Mouse (Mus musculus): ENCODE results near the gene 4930568D16Rik.

4930568D16Rik gene

DNA sequence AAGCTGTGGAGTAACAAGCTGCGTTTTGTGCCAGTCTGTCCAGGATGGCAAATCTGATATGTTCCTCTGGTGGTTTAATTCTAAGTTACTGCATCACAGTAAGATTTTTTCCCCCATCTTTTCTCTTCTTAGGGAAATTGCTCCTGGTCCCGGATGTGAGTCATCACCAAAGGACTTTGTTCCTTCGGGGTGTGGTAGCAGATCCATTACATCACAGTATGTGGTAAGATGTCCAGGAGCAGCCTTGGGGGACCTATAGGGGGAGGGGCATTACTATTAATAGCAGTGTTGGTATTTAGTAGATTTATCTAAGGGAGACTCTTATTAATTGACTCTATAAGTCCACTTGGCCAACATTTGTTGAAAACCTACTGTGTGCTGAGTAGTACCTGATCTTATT lies 24.9 kb downstream of the 4930568D16Rik start:
- no peak for DNase-seq (ENCODE audit: low read depth, low spot score)

DNA sequence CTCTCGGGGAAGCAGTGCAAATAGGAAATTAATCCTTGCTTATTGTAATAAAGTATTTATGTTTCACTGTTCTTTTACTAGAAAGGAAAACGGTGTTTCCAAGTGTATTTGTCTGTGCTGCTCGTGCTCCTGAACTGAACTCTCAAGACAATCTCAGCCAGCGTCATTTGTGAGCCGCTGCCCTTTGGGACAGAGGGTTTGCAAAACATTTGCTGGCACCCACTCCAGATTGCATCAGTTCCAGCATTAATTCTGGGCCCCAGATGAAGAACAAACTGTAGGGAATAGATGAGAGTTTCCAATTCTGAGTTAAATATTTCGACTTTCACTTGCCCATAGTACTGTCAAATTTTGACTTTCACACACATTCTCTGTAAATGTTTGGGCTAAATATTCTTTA lies 28.8 kb downstream of the 4930568D16Rik start:
- no peak for DNase-seq (ENCODE audit: low read depth, low spot score)

DNA sequence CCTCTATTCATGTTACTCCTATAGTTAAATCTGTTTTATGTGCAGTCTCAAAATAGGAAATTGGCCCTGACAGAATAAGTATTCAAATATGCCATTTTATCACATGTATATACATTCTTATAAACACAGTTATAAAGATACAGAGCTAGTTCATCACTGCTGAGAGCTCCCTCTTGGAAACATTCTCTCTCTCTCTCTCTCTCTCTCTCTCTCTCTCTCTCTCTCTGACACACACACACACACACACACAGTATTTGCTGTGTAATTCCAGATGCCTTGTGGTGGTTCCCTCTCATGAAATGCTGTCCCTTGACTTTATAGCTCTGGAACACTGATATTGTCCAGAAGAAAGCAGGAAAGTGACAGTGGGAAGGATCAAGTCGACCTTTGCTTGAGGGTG lies 29.5 kb downstream of the 4930568D16Rik start:
- no peak for DNase-seq (ENCODE audit: low read depth, low spot score)

DNA sequence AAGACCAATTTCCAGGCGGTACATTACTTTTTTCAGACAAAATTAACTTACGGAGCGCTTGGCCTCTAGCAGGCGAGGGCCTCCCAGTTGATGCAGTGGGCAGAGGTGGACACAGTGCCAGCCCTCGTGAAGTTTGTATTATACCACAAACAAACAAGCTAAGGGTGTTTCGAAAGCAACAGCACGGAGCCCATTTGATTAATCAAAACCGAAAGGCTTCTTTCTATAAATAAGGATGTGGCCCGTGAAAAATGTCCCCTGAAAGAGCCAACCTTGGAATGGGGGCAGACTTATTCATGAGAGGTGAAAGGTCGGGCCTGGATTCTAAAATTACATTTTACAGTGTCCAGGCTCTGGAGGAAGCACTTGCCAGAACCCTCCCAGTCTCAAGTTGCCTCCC lies 30.1 kb downstream of the 4930568D16Rik start:
- no peak for DNase-seq (ENCODE audit: low read depth, low spot score)

DNA sequence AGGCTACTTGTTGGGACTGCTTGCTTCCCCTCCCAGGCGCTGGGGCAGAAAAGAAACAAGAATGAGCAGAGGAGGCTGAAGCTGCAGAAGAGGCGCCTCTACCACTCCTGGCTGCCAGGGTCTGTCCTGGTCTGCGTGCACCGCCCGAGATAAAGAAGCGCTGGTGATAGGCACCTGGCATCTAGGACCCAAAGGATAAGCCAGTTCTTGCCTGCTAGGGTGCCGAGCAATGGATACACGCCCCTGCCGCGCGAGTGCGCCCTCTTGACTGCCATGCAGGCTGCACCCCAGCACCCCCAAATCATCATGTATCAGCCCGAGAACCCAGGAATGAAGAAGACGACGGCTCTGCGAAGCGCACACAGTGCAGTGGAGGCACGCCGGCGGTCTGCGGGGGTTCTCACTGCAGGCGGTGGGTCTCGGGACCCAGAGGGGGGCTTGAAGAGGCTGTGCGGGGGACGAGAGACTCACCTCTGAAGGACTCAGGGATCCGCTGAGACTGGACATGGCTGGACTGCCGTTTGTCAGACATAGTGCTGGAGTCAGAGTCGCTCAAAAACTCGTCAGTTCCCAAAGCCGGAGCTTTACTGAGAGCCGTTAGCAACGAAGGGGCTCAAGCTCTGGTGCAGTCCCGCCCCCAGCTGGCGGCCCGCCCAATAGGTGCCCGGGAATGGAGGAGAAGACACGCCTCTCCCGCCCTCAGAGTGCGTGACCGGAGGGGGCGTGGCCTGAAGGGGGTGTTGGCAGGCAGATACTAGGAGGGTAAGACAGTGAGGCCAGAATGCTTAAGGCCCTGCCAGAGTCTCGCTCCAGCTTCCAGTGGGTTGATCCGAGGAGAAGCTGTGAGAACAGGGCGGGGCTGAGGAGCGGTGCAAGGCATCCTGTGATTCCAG lies 30.9 kb downstream of the 4930568D16Rik start, which contains the start of gene Stom:
Gene Stom, minus strand, starts transcription at position 589 of the 893 bp plus-strand sequence.
- DNase-seq (ENCODE audit: low read depth, low spot score) = peak; percentile 98

DNA sequence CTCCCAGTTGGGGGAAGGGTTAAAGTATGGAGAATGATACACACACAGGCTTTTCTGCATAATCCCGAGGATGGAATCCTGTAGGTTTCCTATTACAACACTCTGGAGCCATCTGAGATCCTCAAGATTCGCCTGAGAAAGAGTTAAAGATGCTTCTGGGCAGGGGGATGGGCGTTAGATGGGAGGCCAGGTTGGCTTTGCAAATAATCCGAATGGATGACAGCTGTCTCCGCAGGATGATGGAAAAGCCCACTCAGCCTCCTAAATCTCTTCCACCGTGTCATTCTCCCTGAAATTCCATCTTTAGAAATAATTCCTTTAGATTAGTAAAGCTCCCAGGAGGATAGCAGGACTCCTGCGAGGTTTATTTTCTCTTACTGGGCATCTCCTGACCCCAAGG lies 31.9 kb downstream of the 4930568D16Rik start:
- DNase-seq (ENCODE audit: low read depth, low spot score) = peak; percentile 26

DNA sequence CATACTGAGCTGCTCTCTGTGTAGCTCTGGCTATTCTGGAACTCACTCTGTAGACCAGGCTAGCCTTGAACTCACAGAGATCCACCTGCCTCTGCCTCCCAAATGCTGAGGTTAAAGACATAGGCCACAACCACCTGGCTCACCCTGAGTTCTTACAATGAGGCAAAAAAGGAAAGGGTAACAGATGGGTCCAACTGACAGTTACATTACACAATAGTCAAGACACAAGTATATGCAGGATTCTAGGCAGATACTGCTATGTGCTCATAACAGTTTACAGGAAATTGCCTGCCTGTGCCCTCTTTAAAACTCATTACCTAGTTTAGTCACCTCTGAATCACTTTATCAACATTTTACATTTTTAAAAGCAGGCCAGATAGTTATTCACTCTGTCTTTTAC lies 33.9 kb downstream of the 4930568D16Rik start:
- DNase-seq (ENCODE audit: low read depth, low spot score) = no peak

DNA sequence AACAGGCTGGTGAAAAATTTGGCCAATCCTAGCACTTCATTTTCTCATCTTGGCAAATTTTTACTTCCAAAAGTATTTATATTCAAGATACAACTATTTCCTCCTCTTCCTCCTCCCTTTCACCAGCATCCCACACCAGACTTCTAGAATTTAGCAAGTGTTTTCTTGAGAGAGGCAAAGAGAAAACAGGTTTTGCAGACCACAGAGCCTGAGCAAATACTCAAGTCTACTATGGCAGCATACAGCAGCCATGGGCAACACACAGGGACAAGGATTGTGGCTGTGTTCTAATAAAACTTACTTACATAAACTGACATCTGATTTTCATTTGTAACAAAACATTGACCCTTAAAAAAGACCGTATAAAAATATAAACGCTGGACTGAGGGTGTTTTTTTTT lies 36.3 kb downstream of the 4930568D16Rik start:
- no peak for DNase-seq (ENCODE audit: low read depth, low spot score)

DNA sequence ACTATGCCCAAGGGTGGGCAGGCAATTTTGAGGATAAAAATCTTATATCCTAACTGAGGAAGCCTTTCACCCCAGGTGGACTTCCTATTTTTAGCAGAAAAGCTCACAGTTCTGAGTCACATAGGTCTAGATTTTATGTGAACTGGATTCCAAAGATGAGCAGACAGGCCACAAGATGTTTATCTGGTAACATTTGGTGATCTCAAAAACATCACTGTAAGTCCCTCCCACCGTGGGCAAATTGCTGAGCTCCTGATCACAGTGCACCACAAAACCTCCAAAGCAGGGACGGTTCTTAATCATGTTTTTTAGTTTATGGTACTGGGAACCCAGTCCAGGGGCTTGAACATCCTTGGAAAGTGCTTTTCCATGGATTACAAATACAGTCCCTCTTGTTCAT lies 38.5 kb downstream of the 4930568D16Rik start:
- no peak for DNase-seq (ENCODE audit: low read depth, low spot score)

DNA sequence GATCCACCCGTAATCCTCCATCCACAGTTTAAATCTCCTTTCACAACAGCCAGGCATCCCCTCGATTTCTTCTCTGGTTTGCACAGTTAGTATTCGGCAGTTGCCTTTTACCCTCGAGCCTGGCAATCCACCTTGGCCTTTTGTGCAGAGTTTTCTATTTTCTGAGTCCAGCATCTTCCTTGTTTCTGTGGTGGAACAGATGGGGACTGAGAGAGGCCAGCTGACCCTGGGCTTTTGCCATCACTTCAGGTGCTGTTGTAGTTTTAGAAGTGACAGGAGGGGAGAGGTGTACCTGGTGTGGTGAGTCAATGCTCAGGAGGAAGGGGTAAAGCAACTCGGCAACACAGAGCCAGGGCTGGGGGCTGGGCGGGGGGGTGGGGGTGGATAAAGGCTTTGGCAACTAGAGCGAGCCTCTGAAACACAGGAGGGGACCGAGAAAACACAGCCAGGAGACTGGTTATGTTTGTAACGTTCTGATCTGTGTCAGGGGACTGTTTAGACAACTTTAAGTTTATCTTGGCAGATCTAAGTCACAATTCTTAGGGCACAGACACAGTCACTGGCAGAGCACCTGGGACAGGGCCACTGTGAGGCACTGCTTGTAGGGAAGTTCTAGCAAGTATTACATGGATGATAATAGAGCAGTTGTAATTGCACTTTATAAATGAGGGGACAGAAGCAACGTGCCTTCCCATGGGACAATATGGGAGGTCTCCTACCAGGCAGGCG lies 39.3 kb downstream of the 4930568D16Rik start:
- no peak for DNase-seq (ENCODE audit: low read depth, low spot score)

DNA sequence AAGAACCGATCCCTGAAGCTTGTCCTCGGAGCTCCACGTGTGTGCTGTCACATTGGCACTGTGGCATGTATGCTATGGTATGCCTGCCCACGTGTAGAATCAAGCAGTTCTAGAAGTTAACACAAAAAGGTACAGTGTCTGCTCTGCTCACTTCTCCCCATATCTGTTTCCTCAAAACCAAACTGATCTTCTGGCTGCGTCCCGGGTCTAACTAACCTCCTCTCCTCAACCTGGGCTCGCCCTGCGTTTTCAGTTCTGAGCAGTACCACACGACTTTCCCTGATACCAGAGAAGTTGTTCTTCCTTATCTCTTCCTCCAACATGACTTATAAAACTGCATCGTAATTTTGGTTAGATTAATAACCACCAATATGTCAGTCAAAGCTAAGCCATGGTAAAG lies 39.9 kb downstream of the 4930568D16Rik start:
- no peak for DNase-seq (ENCODE audit: low read depth, low spot score)

DNA sequence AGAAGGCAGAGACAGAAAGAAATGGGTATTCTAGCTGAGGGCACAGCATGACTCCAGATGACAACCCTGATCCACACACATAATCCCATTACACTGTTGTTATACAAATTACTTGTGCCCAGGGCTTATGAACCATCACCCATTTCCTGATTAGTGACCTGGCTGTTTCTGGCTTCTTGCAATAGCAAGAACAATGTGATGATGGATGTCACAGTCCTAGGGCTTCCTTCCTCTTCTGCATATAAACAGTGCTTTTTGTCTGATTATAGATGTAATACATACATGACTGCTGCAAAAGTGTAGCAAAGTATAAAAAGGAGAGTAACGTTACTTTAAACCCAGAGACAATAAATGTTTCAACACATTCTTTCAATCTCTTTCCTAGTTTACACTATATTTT lies 40.6 kb downstream of the 4930568D16Rik start:
- DNase-seq (ENCODE audit: low read depth, low spot score) = no peak

DNA sequence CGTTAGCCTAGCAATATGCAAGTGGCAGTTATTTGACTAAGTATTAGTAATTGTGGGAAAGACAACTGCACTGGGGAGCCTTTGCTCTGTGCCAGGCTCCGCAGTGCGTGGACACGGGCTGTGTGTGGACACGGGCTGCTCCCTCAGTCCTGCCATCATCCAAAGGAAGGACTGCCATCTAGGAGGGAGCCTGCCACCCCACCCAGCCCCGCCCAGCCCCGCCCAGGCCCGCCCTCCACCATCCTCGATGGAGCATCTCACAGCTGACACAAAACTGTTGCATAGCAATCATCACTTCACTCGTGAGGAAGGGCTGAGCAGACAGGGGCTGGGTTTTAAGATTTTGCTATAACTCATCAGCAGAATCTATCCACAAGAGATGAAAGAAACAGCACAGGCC lies 41.6 kb downstream of the 4930568D16Rik start:
- no peak for DNase-seq (ENCODE audit: low read depth, low spot score)

DNA sequence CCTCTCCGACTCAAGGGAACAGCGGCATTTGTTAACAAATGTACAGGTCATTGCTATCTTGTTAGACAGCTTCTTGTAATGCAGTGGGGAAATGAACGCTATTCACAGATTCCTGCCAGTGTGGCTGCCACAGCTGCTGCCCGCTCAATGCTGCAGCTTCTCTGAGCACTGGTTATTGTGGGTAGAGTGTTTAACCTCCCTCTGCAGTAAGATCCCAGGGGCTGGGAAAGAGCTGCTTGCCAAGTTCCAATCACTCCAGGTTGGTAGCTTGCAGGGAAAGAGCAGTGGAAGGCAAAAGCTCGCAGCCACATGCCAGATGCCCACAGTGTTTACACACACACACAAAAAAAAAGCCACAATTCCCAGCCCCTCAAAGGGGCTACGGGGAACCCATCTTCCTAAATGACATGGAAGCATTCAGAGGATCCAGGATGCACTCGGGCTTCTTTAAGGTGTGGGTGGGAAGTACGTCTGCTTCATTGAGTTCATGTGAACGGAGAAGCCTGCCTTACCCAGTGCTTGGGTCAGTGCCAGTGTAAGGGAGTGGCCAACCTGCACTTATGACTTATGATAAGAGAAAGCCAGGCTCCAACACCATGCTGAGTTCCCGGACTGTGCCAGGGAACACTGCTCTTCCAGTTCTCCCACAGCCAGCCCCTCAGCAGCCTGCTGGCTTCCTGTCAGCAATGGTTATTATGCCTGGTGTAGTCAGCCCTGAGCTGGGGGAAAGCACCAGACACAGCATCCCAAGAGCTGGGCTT lies 44.9 kb downstream of the 4930568D16Rik start:
- no peak for DNase-seq (ENCODE audit: low read depth, low spot score)

DNA sequence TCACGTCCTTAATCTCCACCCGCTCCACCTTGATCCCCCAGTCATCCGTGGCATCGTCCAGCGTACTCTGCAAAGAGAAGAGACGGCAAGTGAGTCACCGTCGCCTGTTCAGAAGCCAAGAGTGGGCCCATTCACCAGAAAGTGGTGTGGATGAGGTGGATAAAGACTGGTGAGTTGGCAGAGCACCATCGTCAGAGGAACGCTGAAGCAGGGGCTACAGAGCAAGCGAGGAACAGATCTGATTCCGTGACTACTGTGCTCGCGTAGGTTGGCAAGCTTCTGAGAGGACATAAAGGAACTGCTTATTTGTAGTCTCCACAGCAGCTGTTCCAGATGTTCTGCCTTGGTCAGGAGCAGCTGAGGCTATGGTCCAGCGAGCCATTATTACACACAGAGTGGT lies 47.1 kb downstream of the 4930568D16Rik start:
- DNase-seq (ENCODE audit: low read depth, low spot score) = no peak

DNA sequence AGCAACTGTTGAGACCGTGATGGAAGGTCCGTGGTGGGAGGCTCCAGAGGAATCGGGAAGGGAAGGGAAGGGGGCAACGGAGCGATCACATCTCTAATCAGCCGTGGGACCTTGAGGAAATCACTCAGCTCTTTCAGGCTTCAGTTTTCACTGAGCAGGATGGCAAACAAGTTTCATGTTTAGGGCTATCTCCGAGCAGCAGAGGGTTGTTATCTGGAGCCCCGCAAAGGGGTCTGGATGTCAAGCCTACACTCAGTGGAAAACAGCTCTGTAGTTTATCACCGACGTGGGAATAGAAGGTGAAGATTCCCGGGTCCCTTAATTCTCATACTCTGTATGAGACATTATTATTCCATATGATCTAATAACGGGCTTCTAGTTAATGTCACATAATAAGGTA lies 49.1 kb downstream of the 4930568D16Rik start:
- DNase-seq (ENCODE audit: low read depth, low spot score) = no peak

DNA sequence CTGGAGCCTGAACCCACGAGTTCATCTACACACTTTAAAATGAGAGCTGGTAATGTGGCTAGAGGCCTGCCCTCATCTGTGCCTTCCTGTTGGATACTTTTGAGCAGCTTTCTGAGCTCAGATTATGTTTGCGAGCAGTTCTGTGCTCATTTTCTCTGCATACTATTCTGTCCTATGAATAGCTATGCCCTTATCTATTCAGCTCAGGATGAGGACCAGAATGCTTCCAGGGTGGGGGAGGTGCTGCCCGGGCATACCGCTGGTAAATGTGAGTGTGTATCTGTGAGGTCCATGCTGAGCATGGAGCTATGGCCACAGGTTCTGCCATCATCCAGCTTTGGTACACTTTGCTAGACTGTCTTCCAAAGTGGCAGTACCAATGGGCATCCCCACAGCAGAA lies 49.9 kb downstream of the 4930568D16Rik start:
- no peak for DNase-seq (ENCODE audit: low read depth, low spot score)

DNA sequence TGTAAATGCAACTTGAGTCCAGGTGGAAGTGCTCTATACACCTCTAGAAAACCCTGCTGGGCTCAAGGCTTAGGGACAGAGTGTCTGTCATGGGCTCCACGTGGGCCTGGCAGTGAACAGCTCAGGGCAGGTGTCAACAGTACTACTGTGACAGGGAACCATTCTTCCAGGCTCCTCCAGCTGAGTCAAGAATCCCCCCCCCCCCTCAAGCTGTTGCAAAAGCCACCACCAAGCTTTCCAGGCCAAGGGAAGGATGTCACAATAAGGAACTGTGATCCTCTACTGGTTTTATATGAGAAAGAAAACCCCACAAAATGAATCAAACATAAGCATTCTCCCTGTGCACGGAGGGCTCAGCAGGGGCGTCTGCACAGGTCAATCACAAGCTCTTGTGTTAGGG lies 53.2 kb downstream of the 4930568D16Rik start:
- DNase-seq (ENCODE audit: low read depth, low spot score) = no peak

DNA sequence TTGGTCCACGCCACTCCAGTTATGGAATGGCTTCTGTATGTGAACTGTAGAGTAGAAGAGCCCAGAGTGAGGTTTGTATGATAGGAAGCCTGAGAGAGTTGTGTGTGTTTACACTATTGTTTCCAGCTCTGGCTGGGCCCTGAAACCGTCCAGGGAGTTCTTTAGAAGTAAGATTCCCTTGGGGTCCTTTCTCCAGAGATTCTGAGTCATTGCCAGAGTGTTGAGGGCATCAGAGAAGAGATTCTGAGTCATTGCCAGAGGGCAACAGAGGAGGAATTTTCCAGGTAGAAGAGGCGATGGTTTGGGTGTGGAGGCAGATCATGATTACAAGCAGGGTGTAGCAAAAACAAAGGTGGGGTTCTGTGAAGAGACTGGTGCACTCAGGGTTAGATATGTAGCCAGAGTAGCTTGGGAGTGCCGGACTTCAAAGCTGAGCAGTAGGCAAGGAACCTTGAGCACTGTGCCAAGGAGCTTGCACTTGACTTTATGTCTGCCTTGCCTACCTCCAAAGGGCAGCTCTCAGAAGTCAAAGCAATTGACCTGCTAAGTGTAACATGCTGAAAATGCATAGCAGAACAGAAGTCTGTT lies 57.5 kb downstream of the 4930568D16Rik start:
- no peak for DNase-seq (ENCODE audit: low read depth, low spot score)

DNA sequence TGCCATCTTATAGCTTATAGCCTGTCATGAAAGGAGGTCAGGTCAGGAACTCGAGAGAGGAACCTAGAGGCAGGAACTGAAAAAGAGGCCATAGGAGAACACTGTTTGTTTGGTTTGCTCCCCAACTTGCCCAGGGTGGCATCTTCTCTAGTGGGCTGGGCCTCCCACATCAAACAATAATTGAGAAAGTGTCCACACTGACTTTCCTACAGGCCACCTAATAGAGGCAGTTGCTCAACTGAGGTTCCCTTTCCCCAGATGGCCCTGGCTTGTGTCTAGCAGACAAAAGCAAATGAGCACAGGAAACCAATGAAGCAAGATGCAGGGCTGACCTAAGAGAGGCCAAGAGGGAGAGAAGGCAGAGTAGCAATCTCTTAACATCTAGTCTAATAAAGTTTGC lies 59.4 kb downstream of the 4930568D16Rik start:
- DNase-seq (ENCODE audit: low read depth, low spot score) = no peak
